Mouse (Mus musculus) liver, embryonic 16.5 days (tissue): ENCODE data around the gene Vsx2. TPM values are rescaled to one million over a fixed set of nuclear protein-coding genes. Genes with fewer than 3 reads are reported as not detected.

Experiments
- ATAC-seq: fragments of 200-750 bp; cut with Nextera tagmentation; 2 replicates; pipeline ENCODE4 v1.8.0; 2017; ENCODE audit warnings: low read depth, mild to moderate bottlenecking, moderate number of reproducible peaks, moderate library complexity
- H3K27ac ChIP-seq: fragments of 300-500 bp; sonication (generic); 2 replicates; pipeline ENCODE4 v1.5.1; 2014; ENCODE audit warnings: mild to moderate bottlenecking, low read length
- H3K27me3 ChIP-seq: fragments of 300-500 bp; sonication (generic); 2 replicates; pipeline ENCODE4 v1.6.1; 2014; ENCODE audit warnings: low read depth, low read length, mixed read lengths; ENCODE audit not compliant: control insufficient read depth, insufficient read depth
- H3K36me3 ChIP-seq: fragments of 300-500 bp; sonication (generic); 2 replicates; pipeline ENCODE4 v1.6.1; 2014; ENCODE audit warnings: mild to moderate bottlenecking; ENCODE audit not compliant: control insufficient read depth, insufficient read depth
- H3K4me1 ChIP-seq: fragments of 300-500 bp; sonication (generic); 2 replicates; pipeline ENCODE4 v1.6.1; 2014; ENCODE audit warnings: low read depth, low read length, mixed read lengths; ENCODE audit not compliant: control insufficient read depth
- H3K4me2 ChIP-seq: fragments of 300-500 bp; sonication (generic); 2 replicates; pipeline ENCODE4 v1.6.1; 2014; ENCODE audit warnings: low read depth, low read length, mixed read lengths
- H3K4me3 ChIP-seq: fragments of 300-500 bp; sonication (generic); 2 replicates; pipeline ENCODE4 v1.5.1; 2014; ENCODE audit warnings: low read depth, mild to moderate bottlenecking, low read length
- H3K9ac ChIP-seq: fragments of 300-500 bp; sonication (generic); 2 replicates; pipeline ENCODE4 v1.6.1; 2014; ENCODE audit warnings: low read depth, low read length
- H3K9me3 ChIP-seq: fragments of 300-500 bp; sonication (generic); replicated peaks from 2 replicates; pipeline ENCODE4 v1.6.1; 2016; ENCODE audit warnings: low read length; ENCODE audit not compliant: control insufficient read depth
- whole genome bisulfite sequencing: fragments of 180-500 bp; shearing (Covaris S2); extraction: QIAGEN DNeasy Blood & Tissue Kit; methylation state at CpG from one replicate; pipeline ENCODE4 v1.1.7; 2014; ENCODE audit not compliant: insufficient replicate concordance; 5-methylcytosine and 5-hydroxymethylcytosine counted together
- polyA plus RNA-seq: library from polyadenylated mRNA; unstranded; fragments of >200 nt; fragmentation: Nextera tagmentation; extraction: Ambion mirVana; gene quantifications from 2 replicates; pipeline ENCODE4 v1.2.1, GENCODE M21; 2015

Gene Vsx2
- not detected in 2 replicates for polyA plus RNA-seq

GRCm38 (mm10) chr12:84569336-84569970 lies at the start of gene Vsx2:
Vsx2 (plus strand) TSS chr12:84569762.
- H3K36me3 ChIP-seq = no peaks in the 10 kb centered on the region
- H3K9me3 ChIP-seq = no peaks in the 10 kb centered on the region
- no peak within 1 kb of the TSS for H3K4me2 ChIP-seq
- 5% methylated on average over 25 of the region's 25 CpGs for WGBS
- H3K4me3 ChIP-seq = no peak within 1 kb of the TSS
- H3K27me3 ChIP-seq = peaks cover 69% of the 10 kb centered on the region
- H3K4me1 ChIP-seq = no peaks in the 10 kb centered on the region
- ATAC-seq = no peak
- no peak within 1 kb of the TSS for H3K27ac ChIP-seq
- no peak within 1 kb of the TSS for H3K9ac ChIP-seq

GRCm38 (mm10) chr12:84523728-84524127 lies 45.8 kb upstream of the Vsx2 start:
- H3K4me1 ChIP-seq = no peaks in the 10 kb centered on the region
- 64% methylated on average over 3 of the region's 3 CpGs for WGBS
- no peaks in the 10 kb centered on the region for H3K9me3 ChIP-seq
- H3K4me2 ChIP-seq = no peak overlapping the region
- no peak for ATAC-seq
- H3K36me3 ChIP-seq = 0 out of 2 replicates have a peak, but pooled peaks cover 2% of the 10 kb centered on the region
- no peak overlapping the region for H3K4me3 ChIP-seq
- no peak overlapping the region for H3K27ac ChIP-seq
- H3K27me3 ChIP-seq = no peaks in the 10 kb centered on the region
- no peak overlapping the region for H3K9ac ChIP-seq

GRCm38 (mm10) chr12:84524147-84525050 lies 45.2 kb upstream of the Vsx2 start:
- no peak overlapping the region for H3K9ac ChIP-seq
- no peak for ATAC-seq
- WGBS = 76% methylated on average over 11 of the region's 11 CpGs
- H3K27me3 ChIP-seq = no peaks in the 10 kb centered on the region
- H3K36me3 ChIP-seq = 0 out of 2 replicates have a peak, but pooled peaks cover 2% of the 10 kb centered on the region
- no peaks in the 10 kb centered on the region for H3K9me3 ChIP-seq
- no peak overlapping the region for H3K4me3 ChIP-seq
- no peaks in the 10 kb centered on the region for H3K4me1 ChIP-seq
- H3K27ac ChIP-seq = no peak overlapping the region
- H3K4me2 ChIP-seq = no peak overlapping the region

GRCm38 (mm10) chr12:84525422-84525821 lies 44.1 kb upstream of the Vsx2 start:
- H3K4me2 ChIP-seq = no peak overlapping the region
- 76% methylated on average over 12 of the region's 12 CpGs for WGBS
- H3K9ac ChIP-seq = no peak overlapping the region
- H3K36me3 ChIP-seq = 0 out of 2 replicates have a peak, but pooled peaks cover 2% of the 10 kb centered on the region
- no peak overlapping the region for H3K4me3 ChIP-seq
- H3K27ac ChIP-seq = no peak overlapping the region
- H3K9me3 ChIP-seq = no peaks in the 10 kb centered on the region
- H3K4me1 ChIP-seq = no peaks in the 10 kb centered on the region
- ATAC-seq = no peak
- H3K27me3 ChIP-seq = no peaks in the 10 kb centered on the region

- no peak overlapping the region for H3K4me3 ChIP-seq
- no peaks in the 10 kb centered on the region for H3K9me3 ChIP-seq
- ATAC-seq = no peak
- 54% methylated on average over 5 of the region's 5 CpGs for WGBS
- H3K4me2 ChIP-seq = no peak overlapping the region
- H3K36me3 ChIP-seq = peaks cover 4% of the 10 kb centered on the region; the same call in 1 of the 2 replicates
- no peak overlapping the region for H3K9ac ChIP-seq
- no peaks in the 10 kb centered on the region for H3K27me3 ChIP-seq
- H3K4me1 ChIP-seq = no peaks in the 10 kb centered on the region
- H3K27ac ChIP-seq = no peak overlapping the region
Measured at GRCm38 (mm10) chr12:84530426-84530825, 39.1 kb upstream of the Vsx2 start.

DNA sequence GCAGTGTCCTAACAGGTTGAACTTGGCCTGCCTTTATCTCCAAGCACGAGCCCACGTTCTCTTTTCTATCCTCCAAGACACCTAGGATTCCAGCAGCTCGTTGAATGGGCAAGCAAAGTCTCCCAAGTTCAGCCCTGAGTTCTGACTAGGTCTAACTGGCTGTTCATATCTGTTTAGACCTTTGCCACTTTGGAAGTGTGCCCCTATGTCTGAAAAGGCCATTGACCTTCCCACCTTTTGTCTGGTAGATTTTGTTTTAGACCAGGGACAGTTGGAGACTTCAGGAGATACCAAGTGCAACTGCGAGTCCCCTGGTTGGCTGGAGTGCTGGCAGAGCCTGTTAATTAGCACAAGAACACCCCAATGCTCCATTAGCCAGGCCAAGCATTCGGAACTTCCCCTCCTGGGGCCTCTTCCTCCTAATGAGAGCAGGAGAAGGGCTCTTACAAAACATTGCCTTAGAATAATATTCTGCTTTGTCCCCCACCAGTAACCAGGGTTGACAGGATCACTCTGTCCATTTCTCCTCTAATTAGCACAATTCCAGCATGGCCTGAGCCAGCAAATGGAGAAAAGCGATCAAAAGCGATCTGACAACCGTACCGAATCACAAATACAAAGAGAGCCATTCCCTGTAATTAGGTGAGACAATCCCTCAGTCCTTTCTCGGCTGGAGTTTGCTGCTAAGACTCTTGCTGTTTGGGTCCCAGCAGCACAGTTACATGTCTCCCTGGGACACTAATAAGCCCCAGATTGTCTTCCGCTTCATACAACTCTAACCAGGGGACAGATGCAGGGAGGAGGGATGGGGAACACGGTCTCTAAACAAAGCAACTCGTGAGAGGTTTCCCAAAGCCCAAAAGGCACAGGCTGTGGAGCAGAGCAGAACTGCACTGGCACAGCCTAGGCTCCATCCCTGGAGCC lies 37.4 kb upstream of the Vsx2 start:
- Histone ChIP-seq H3K4me1 (no peaks in the 10 kb centered on the region), H3K9me3 (no peaks in the 10 kb centered on the region), H3K9ac (no peak overlapping the region), H3K4me3 (no peak overlapping the region), H3K36me3 (peaks cover 4% of the 10 kb centered on the region; the same call in 1 of the 2 replicates), H3K27ac (no peak overlapping the region), H3K27me3 (no peaks in the 10 kb centered on the region), H3K4me2 (no peak overlapping the region)
- ATAC-seq = no peak
- 76% methylated on average over 13 of the region's 13 CpGs for WGBS

GRCm38 (mm10) chr12:84532830-84533199 lies 36.7 kb upstream of the Vsx2 start:
- no peaks in the 10 kb centered on the region for H3K27me3 ChIP-seq
- H3K4me2 ChIP-seq = no peak overlapping the region
- no peaks in the 10 kb centered on the region for H3K9me3 ChIP-seq
- H3K36me3 ChIP-seq = peaks cover 4% of the 10 kb centered on the region; the same call in 1 of the 2 replicates
- WGBS = 84% methylated on average over 8 of the region's 8 CpGs
- no peak overlapping the region for H3K9ac ChIP-seq
- ATAC-seq = no peak
- H3K4me3 ChIP-seq = no peak overlapping the region
- H3K4me1 ChIP-seq = no peaks in the 10 kb centered on the region
- H3K27ac ChIP-seq = no peak overlapping the region

GRCm38 (mm10) chr12:84533706-84534486 lies 35.7 kb upstream of the Vsx2 start:
- H3K9ac ChIP-seq = no peak overlapping the region
- no peaks in the 10 kb centered on the region for H3K4me1 ChIP-seq
- no peak overlapping the region for H3K4me3 ChIP-seq
- ATAC-seq = no peak
- no peak overlapping the region for H3K4me2 ChIP-seq
- no peaks in the 10 kb centered on the region for H3K27me3 ChIP-seq
- WGBS = 83% methylated on average over 7 of the region's 7 CpGs
- H3K27ac ChIP-seq = no peak overlapping the region
- H3K9me3 ChIP-seq = no peaks in the 10 kb centered on the region
- H3K36me3 ChIP-seq = peaks cover 4% of the 10 kb centered on the region; the same call in 1 of the 2 replicates
